Mouse (Mus musculus): ENCODE results near the gene Gm49322.

Gene Gm49322

DNA sequence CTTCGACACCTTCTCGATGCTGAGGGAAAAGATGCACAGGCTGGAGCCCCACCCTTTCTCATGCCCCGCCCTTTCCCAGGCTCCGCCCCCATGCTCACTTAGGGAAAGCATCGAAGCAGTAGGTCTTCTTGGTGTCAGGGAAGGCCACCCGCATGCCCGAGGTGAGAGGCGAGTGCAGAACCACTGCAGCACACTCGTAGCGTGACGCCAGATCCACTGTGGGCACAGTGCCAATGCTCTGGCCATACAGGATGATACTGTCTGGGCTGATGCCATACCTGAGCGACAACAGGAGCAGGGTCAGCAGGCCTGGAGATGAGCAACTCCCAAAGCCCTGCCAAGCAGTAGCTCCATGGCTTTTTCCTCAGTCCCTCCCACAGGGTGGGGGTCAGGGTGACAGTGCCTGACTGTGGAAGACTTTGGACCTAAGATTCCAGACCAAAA, 21.8 kb upstream of the Gm49322 start:
- DNase-seq (ENCODE audit: low spot score) = no peak

DNA sequence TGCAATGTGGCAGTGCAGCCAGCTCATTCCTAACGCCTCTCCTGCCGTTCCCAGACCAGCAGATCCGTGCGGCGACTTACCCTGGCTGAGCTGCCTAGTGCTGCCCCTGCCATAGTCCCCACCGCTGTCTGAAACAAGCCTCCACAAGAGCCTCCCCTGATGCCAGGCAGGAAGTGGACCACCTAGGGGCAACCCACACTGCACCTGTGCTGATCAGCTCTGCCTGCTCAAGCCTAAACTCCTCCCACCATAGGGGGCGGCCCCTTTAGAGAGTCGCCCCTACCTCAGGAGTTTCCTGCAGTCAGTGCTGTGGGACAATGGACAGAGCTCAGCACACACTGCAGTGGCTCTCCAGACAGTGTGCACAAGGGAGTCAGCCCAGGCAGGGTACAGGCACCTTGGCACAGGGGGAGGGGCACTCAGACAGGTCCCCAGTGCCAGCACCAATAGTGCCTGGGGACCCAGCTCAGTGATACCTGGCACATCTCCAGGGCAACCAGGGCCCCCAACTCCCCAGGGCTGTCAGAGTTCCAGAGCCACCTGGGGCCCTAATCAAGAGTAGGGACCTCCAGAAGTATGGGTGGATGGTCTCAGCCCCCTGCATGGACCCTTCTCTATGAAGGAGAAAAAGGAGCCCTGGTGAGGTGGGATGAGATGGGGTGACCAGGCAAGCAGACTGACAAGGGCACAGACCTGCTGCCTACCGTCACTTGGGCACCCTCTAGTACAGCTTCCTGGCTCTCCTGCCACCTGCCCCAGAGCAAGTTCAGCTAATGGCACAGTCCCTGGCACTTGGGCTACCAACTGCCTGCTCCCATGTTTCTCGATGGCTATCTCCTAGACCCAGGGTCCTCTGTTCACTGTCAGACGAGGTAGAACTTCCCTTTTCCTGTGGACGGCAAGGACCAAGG, 20.9 kb upstream of the Gm49322 start:
- no peak for DNase-seq (ENCODE audit: low spot score)

DNA sequence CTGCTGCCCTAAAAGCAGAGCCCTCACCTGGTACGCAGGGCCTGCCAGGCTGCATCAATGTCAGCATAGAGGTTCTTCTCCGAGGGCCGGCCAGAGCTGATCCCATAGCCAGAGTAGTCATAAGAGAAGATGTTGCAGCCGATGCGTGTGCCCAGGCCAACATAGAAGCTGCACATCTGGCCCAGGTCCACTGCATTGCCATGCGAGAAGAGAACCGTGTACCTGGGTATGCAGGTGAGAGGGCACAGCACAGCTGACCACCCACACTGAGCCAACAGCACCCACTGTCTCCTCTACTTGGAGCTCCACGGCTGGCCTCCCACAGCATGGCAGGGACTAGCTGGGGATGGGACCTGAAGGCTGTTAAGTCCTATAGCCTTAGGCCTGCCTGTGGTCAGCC, 20.2 kb upstream of the Gm49322 start:
- no peak for DNase-seq (ENCODE audit: low spot score)

GRCm38 (mm10) chr10:80586407-80587304, 19.2 kb upstream of the Gm49322 start:
- no peak for DNase-seq (ENCODE audit: low spot score)

GRCm38 (mm10) chr10:80587305-80587657, 18.5 kb upstream of the Gm49322 start:
- peak; percentile 23 for DNase-seq (ENCODE audit: low spot score)

- no peak for DNase-seq (ENCODE audit: low spot score)
Observed at GRCm38 (mm10) chr10:80589127-80589878, 16.5 kb upstream of the Gm49322 start.

- DNase-seq (ENCODE audit: low spot score) = peak; percentile 97
Observed at GRCm38 (mm10) chr10:80589879-80590854, 15.7 kb upstream of the Gm49322 start, which contains the start of gene Abhd17a. TSS of gene Abhd17a (minus strand) at chr10:80590341.

DNA sequence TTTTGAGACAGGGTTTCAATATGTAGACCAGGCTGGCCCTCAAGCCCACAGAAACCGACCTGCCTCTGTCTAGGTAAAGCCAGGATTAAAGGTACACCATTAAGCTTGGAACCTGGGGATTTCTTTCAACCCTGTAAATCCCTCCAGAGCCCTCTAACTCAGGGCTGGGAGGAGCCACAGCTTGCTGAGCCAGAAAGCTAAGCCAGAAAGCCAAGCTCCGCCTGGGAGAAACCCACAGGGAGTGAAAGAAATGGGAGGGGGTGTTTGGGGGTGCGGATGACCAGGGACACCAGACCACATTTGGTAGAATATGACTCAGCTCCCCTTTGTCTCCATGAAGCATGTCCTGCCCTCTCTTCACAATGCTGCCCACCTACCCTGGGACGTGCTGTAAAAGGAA, 9.5 kb upstream of the Gm49322 start:
- DNase-seq (ENCODE audit: low spot score) = no peak

GRCm38 (mm10) chr10:80602698-80603325, 3.0 kb upstream of the Gm49322 start, which contains the start of the genes Scamp4 and Adat3:
TSS of gene Scamp4 (plus strand) at chr10:80602872.
TSS of gene Adat3 (plus strand) at chr10:80602880.
- peak; percentile 99 for DNase-seq (ENCODE audit: low spot score)

GRCm38 (mm10) chr10:80603364-80603763, 2.5 kb upstream of the Gm49322 start:
- no peak for DNase-seq (ENCODE audit: low spot score)

DNA sequence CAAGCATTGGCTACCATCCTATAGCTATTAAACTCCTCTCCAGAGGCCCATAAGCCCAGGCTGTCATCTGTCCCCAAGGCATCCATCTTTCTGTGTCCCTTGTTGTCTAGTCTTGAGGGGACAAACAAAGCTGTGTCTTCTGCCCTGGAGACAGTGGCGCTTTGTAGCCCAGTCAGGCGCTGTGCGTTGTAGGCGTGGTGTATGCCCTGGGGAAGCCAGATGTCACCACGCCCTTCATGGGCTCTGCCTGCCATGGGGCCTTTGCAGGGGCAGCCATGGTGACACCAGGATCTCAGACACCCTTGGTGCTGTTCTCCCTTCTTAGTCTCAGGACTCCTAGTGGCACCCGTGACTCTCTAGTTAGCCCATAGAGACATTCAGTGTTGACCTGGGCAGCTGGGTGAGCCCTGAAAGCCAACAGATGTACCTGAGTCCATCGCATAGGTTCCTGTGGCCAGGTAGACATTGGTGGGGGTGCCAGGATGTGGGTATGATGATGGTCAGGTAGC, 1.8 kb upstream of the Gm49322 start:
- no peak for DNase-seq (ENCODE audit: low spot score)

- no peak for DNase-seq (ENCODE audit: low spot score)
Observed at GRCm38 (mm10) chr10:80604988-80605387, 833 bp upstream of the Gm49322 start.

DNA sequence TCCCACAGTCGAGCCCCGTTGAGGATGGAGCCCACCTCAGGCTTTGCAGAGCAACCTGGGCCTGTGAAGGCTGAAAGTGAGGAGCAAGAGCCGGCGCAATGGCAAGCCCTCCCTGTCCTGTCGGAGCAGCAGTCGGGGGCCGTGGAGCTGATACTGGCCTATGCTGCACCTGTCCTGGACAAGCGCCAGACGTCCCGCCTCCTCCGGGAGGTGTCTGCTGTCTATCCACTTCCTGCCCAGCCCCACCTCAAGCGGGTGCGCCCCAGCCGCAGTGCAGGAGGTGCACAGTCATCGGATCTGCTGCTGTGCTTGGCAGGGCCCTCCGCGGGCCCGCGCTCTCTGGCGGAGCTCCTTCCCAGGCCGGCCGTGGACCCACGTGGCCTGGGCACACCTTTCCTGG, 485 bp downstream of the Gm49322 start:
- no peak for DNase-seq (ENCODE audit: low spot score)

DNA sequence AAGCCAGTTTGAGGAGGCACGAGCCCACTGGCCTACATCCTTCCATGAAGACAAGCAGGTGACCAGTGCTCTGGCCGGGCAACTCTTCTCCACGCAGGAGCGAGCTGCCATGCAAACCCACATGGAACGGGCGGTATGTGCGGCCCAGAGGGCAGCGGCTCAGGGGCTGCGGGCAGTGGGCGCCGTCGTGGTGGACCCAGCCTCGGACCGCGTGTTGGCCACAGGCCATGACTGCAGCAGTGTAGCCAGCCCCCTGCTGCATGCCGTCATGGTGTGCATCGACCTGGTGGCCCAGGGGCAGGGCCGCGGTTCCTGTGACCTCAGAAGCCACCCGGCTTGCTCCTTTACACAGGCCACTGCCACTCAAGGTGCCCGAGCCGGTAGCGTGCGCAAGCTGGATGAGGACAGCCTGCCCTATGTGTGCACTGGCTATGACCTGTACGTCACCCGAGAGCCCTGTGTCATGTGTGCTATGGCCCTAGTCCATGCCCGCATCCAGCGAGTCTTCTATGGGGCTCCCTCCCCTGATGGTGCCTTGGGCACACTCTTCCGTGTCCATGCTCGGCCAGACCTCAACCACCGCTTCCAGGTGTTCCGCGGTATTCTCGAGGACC, 1.0 kb downstream of the Gm49322 start:
- DNase-seq (ENCODE audit: low spot score) = no peak

GRCm38 (mm10) chr10:80608435-80608834, 2.6 kb downstream of the Gm49322 start:
- no peak for DNase-seq (ENCODE audit: low spot score)

DNA sequence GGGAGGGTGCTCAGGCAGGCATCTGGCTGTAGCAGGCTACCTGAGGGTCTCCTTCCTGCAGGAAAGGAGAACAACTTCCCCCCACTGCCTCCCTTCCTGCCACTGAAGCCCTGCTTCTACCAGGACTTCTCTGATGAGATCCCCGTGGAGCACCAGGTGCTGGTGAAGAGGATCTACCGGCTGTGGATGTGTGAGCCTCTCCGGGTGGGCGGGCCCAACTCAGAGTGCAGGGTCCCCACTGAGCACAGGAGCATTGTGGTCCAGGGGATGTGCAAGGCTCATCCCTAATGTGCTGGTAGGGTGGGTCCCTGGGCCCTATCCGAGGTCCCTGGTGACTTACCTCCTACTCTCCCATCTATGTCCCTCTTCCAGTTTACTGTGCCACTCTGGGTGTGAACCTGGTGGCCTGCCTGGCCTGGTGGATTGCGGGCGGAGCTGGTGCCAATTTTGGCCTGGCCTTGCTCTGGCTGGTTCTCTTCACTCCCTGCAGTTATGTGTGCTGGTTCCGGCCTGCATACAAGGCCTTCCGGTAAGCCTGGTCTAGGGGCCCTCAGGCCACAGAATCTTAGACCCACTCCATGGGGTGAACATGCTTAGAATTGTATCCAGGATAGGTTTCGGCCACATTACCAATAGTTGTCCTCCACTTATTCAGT, 3.6 kb downstream of the Gm49322 start:
- no peak for DNase-seq (ENCODE audit: low spot score)

DNA sequence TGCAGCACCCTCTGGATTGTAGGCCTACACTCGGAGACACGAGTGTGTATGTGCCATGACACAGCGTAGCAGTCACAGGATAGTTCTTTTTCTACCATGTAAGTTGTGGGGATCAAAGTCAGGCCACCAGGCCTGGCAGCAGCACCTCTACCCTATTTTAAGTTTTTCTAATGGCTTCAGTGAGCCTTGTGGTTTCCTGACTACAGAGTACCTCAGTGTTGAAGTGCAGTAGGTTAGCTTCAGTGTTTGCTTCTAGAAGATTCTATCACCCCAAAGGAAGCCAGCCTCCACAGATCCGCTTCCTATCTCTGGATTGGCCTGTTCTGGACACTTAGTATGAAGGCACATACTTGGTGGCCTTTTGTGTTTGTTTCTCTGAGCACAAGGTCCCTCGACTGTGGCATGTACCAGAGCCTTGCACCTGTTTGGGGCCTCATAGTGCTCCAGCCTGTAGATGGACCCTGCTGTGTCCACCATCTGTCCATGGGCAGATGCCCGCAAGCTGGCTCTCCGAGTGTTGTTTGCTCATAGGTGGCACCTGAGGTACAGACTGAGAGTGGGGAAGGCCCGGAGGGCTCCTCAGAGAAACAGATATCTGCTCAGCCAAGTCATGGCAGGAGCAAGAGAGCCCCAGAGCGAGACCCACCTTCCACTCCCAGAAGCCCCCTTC, 4.4 kb downstream of the Gm49322 start:
- DNase-seq (ENCODE audit: low spot score) = no peak

GRCm38 (mm10) chr10:80611024-80611423, 5.2 kb downstream of the Gm49322 start:
- peak; percentile 57 for DNase-seq (ENCODE audit: low spot score)

Data from embryo, embryonic 10 days (tissue).